Mouse (Mus musculus): ENCODE measurements around the gene Arpp21.

Arpp21 gene

DNA sequence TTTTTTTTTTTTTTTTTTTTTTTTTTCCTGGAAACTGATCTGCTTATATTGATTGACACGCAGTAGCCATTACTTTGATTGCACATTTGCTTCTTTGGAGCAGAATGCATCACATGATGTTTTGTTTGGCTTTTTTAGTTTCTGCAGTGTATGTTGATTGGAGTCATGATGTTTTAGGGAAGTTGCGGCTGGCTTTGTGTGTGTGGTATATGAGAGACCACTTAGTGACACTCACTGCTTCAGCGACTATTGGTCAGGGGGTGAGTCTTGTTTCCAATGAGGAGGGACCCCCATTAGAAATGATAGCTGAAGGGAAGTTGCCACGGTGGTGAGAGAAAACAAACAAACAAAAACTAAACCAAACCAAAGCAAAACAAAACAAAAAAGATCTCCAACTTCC is 55.7 kb downstream of the Arpp21 start:
- DNase-seq (ENCODE audit: low spot score in 2 of 2), result peak in 1 of 2 experiments; percentile 25

DNA sequence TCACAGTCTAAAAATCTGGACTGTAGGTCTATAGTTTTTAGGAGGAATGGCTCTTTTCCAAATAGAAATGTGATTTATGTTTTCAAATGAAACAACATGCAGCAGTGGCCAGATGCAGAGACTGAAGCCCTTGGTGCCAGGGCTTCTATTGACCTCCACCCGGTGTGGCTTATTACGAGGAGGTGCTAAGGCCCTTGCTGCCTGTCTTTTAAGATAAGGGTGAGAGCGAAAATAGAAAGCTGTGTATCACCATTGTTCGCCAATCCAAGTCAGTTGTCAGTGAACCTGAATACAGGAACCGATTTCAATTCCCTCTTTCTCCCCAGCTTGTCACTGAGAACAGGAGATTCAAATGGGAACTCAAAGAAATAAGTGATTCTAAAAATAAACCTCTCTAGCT is 57.3 kb downstream of the Arpp21 start:
- DNase-seq (ENCODE audit: low spot score in 2 of 2), result peak; percentile 20 to 33

DNA sequence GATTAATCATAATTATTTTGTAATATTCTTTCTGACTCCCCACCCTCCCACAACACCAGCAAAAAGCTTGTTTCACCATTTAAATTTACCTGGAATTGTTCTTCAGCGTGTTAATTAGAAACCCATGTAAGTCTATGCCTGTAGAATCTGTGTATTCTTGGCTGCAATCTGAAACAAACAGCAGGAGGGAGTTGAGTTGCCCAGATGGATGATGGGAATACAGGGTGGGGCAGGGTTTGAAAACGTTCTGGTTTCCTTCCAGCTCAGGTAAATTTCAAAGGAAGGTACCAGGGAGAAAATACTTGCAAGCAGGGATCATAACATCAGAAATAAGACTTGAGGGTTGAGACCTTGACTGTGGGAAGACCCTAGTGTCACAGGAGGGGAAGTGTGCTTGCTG is 58.2 kb downstream of the Arpp21 start:
- peak in 1 of 2 experiments; percentile 19 for DNase-seq (ENCODE audit: low spot score in 2 of 2)

DNA sequence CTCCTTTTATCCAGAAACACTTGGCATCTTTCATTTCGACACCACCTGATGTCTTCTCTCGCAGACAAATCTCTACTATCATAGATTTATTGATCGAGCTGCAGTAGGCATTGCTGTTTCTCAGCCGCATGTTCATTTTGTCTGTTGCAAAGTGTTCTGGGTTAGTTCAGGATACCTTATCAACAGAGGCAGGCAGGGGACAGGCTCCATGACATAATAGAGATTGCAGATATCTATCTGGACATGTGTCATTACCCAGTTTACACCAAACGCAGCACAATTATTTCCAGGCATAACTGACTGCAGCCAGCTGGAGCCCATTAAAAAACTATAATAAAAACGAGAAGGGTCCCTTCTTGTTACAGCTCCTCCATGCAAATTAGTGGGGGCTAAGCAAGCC is 59.4 kb downstream of the Arpp21 start:
- peak in 1 of 2 experiments; percentile 17 for DNase-seq (ENCODE audit: low spot score in 2 of 2)

DNA sequence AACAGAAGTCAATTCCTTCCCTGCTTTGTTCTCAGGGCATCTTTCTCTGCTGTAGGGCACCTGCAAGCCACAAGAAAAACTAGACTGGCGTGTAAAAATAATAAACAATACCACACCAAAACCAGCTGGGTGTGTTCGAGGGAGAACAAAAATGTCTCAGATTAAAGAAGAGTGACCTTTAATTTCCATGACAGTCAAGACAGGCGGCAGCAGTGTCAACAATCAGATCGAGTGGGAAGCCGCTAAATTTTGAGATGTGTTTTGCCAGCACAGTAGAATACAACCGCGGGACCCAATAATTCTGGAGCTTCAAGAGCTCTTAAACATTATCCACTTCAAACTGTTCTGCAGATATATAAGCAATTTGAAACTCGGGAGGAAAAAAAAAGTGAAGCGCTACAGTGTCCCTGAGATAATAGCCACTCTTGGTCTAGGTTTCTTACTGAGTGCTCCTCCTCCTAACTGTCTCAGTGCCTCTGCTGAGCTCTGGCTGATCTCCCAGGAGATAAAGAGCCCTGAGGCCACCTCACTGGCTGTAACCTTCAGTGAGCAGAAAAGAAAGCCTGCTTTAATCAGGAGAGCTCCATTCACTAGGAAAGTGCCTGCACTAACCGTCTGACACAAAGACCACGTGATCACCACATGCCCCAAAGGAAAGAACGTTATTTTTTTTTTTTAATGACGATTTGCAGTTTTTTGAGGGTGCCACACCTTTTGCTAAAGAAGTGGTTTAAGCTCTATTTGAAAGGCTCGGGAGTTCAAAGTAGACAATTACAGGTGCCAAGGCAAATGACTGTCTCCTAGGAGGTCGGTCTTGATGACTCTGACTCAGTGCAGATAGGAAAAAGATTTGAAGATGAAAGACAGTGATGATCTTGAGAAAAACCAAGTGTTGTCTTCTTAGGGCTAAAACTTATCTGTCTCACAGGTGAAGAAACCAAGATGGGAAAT is 61.1 kb downstream of the Arpp21 start:
- DNase-seq (ENCODE audit: low spot score in 2 of 2), result peak in 1 of 2 experiments; percentile 23

DNA sequence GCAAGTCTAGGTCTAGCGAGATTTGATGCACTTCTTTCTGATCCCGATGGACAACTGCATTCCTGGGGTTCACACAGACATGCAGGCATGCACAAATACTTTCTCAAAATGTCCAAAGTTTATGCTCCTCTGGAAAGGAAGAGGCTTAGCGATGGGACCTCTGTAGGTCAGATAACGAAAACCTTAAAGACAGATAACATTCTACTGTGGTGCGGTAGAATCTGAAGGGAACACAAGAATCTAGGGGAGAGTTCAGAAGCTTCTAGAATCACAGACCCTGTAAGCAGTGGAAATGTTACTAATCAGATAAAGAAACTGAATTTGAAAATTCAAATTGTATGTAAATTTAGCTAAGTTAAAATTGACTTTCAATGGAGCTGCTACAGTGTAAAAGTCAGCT is 62.0 kb downstream of the Arpp21 start:
- DNase-seq (ENCODE audit: low spot score in 2 of 2), result no peak

DNA sequence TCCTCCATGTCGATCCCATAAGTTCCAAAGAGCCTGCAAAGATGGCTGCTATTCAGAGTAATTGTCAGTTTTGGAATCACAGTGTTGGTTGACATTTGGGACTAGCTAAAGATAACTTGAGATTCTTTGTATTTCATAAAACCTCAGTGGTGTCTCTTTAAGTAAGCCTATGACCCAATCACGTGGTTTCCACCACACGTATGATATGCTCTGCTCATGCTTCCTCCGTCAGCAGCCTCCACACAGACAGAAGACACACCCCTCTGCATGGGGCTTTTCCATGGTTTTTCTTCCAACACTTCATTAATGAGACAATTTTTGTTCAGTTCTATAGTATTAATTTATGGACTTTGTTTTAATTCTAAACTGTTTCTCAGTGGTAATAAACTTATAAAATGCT is 71.1 kb downstream of the Arpp21 start:
- peak in 1 of 2 experiments; percentile 24 for DNase-seq (ENCODE audit: low spot score in 2 of 2)

DNA sequence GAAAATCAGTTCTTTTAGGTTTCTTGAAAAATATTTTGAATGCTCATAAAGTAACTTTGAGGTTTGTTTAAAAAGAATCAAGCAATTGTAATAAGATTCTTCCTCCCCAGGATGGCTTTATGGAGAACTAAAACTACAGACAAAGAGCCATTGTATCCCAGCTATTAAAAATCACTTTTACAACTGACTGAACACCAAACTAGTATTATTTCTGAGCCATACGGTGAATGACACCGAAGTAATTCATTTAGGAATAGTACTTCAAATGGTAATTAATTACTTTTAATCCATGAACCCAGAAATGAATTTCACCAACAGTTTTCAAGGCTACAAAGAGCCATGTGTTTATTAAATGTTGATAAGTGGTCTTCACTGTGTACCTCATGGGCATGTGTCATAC is 74.8 kb downstream of the Arpp21 start:
- no peak for DNase-seq (ENCODE audit: low spot score in 2 of 2)

DNA sequence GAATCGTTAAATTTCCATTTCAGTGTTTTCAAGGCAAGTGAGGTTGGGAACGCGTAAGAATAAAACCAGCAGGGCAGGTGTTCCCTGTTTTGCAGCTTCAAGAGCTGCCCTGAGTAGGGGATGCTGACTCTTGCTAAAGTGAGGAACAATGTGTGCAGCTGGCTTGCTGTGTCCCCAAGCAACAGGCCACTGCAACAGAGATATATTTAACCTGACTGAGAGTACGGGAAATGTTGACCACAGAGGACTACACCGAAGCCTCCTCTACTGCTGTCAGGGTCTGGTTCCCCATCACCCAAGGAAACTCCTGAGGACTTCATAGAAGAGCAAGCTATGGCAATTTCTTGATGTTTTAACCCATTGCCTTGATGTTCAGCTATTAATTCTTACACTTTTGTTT is 81.8 kb downstream of the Arpp21 start:
- DNase-seq (ENCODE audit: low spot score in 2 of 2), result no peak

DNA sequence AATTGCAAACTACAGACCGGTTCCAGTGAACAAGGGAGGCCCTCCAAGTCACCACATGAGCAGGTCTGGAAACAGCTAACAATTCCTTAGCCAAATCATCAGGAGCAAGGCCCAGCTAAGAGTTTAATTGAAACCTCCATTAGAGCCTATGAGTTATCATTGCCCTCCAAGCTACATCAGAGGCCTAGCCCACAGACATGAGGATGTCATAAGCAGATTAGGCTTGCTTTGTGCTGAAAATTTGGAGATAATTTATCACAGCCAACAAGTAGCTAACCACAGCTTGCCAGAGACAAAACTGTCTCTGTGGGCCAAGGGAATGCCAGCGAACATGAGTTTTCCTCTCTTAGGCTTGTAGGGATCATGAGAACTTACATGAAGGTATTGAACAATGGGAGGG is 83.0 kb downstream of the Arpp21 start:
- no peak for DNase-seq (ENCODE audit: low spot score in 2 of 2)

DNA sequence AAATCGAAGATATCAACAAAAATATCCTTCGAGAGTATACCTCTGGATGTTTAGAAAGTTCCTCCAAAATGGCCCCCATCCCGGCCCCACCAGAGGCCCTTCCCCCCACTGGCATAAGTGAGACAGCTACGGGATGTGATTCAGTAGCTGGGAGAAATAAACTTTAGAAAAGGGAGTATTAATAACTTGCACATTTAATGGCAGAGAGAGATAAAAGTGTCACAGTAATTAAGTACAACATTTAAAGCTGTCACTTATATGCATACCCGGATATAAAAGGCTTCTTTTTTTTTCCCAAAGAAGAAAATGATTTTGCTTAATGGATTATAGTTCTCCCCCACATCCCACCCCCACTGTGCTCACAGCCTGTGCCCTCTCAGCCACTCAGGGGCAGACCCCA is 84.6 kb downstream of the Arpp21 start:
- DNase-seq (ENCODE audit: low spot score in 2 of 2), result no peak

DNA sequence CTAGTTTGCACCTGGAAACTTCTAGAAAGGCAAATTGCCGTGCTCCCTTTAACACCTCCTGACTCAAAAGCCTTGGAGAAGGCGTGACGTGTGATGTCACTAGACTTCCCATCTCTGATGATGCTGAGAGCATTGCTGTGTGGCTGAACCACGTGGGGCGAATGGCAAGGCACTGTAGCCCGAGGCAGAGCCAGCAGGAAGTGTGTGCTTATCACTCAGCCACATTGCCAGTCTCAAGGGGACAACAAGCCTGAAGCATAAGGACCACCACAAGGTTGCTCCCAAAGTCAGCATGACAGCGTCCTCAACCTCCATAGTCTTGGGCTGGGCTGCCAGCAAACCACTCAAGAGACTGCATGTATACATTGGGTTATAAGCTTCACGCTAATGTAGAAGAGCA is 95.1 kb downstream of the Arpp21 start:
- DNase-seq (ENCODE audit: low spot score in 2 of 2), result peak in 1 of 2 experiments; percentile 27

DNA sequence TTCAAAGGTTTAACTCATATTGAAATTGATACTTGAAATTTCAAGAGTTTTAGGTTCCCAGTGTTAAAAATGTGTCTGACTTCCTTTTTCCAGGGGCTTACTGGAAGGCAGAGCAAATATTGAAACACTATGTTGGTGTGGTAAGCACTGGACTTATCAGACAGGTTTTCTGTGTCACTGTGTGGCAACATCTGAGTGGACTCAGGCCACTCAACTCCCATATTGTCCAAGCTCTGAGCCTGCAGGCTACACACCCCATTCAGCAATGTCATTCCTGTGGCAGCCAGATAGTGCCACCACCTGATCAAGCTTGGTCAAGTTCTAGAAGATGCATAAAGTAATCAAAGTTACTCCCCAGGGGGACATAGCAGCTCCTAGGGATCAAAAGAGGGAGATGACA is 97.9 kb downstream of the Arpp21 start:
- DNase-seq (ENCODE audit: low spot score in 2 of 2), result no peak

DNA sequence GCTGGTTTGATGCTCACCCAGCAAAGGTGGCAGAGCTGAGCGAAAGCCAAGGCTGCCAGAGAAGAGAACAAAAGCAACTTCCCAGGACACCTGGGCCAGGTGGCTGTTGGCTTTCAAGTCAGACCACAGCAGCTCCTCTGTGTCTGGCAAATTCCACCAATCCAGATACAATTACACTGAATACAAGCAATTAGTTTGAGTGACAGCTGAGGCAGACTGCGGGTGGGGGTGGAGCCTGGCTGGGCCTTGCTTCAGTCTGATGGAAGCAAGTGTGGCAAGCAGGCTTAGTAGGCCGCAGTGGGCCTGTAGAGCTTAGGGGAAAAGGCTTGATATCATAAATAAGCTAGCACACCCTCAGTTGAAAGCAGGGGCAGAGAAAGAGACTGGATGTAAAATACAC is 104.9 kb downstream of the Arpp21 start:
- peak; percentile 59 to 68 for DNase-seq (ENCODE audit: low spot score in 2 of 2)

DNA sequence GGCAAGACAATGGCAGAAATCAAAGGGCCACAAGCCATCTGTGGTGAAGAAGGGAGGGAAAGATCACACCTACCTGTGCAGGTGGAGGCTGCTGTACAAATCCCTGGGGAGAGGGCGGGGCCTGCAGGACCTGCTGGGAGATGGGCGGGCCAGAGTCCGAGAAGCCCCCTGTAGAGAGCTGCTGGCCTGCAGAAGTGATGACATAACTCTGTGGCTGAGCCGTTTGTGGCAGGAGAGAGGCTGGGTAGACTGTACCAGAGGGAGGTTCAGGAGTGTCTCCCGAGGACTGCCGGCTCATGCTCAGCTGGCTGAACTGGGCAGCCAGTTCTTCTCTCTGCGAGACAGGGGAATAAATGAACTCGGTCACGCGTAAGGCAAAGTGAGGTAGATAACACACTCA is 111.1 kb downstream of the Arpp21 start:
- peak in 1 of 2 experiments; percentile 27 for DNase-seq (ENCODE audit: low spot score in 2 of 2)

DNA sequence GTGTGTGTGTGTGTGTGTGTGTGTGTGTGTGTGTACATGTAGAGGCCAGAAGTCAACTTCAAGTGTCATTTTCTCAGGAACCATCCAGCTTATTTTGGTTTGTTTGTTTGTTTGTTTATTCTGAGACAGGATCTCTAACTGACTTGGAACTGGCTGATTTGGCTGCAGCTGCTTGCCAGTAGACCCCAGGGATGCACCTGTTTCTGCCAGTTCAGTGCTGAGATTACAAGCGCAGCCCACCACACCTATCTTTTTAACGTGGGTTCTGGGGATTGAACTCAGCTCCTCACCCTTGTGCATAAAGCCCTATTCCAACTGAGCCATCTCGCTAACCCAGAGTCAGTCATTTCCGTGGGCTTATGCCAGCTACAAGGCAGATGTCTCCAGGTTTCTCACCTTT is 111.6 kb downstream of the Arpp21 start:
- peak in 1 of 2 experiments; percentile 20 for DNase-seq (ENCODE audit: low spot score in 2 of 2)

DNA sequence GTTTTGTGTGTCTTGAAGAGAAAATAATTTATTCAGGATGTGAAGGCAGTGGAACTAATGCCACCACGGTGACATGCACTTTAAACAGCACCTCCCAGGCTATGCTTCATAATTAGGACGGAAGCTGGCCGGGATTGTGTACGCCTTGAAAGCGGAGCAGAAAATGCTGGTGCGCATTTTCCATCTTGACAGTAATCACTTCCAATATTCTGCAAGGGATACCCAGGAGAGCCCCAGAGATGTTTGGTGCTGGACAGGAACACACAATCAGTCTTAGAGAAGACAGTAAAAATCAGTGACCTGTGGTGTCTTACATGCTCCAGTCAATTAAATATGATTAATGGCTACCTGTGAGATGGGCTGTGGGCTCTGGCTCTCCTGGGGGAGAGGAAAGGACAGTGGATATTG is 112.3 kb downstream of the Arpp21 start:
- DNase-seq (ENCODE audit: low spot score in 2 of 2), result peak in 1 of 2 experiments; percentile 32

DNA sequence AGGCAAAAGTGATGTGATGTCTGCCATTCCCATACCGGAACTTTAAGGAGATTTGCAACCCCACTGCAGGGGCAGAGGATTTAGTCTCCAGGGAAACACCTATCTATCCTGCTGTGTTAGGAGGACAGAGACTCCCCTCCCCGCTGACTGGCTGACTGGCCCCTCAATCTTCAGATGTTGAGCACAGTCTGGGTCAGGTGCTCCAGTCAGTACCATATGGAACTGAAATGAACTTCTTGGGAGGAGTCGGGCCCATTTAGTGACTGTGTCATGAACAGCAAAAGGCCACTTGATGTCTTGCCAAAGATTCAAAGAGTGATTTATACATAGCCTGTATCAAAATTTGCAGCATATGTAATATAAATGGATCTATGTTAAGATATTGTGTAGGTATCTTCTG is 116.2 kb downstream of the Arpp21 start:
- DNase-seq (ENCODE audit: low spot score in 2 of 2), result no peak

DNA sequence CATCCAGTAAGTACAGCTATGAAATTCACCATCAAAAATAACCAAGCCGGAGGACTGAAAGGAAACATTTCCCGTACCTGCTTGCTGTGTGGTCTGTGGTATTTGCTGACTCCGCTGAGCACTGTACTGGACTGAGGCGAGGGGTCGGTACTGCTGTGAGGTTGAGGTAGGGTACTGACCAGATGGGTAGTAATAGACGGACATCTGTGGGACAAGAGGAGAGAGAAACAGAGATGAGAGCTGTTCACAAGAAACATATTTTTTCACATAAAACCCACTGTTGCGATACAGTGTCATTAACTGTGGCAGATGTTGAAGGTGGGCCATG is 116.7 kb downstream of the Arpp21 start:
- no peak for DNase-seq (ENCODE audit: low spot score in 2 of 2)

DNA sequence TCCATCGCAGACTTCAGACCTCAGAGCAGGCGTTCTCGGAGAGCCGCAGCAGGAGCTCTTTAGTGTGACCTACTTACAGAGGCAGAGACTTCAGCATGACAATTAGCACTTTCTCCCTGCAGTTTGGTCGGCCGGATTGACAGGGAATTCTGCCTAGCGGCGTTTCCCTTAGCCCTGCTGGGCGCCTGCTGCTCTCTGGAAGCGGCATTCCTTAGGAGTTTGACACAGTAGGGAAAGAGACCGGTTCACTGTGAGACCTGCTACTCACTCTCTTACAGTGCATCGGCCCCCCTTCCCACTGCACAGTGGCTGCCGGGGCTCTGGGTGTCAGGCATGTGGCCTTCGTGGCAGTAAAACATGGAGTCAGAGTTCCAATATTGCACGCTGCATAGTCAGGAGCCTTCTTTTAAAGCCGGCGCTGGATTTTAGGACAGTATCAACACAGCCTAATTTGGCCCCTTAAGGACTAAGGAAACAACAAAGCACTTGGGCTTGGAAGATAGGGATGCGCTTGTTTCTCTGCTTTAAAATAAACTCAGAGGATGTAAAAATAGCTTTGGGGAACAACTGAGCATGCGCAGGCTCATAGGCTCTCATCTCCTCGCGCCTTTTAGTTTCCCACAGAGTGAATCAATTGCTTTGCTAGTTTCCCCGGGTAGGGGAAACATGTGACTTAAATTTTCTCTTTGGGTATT is 117.2 kb downstream of the Arpp21 start:
- DNase-seq (ENCODE audit: low spot score in 2 of 2), result peak; percentile 73 to 82

DNA sequence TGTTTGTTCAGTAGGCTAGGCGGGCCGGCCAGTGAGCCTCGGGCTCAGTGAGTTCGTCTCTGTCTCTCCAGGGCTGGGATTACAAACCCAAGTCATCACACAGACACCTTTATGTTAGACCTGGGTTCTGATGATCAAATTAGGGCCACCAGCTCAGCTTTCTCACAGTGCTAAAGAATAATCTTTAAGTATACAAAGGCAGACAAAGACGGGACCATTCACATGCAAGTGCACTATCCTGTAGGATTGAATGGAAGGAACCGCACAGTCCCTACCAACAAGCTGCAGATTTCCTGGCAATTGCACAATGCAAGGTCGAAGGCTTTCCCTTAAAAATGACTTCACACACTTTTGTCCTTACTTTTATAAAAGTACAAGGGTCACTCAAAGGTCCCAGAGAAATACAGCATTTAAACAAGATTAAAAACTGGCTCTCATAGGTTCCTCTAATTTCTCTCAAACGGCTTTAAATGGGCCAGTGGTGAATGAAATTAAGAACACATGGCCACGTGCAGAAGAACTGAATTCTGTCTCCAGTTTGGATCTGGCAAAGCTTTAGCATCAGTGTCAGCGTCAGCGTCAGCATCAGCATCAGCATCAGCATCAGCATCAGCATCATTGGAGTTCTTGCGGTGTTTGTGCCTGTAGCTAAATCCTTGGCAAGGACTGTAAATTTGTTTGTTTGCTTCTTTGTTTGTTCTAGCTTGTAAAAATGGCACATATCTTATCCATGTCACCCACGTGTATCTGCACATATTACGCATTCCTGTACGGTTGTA is 117.9 kb downstream of the Arpp21 start:
- no peak for DNase-seq (ENCODE audit: low spot score in 2 of 2)

DNA sequence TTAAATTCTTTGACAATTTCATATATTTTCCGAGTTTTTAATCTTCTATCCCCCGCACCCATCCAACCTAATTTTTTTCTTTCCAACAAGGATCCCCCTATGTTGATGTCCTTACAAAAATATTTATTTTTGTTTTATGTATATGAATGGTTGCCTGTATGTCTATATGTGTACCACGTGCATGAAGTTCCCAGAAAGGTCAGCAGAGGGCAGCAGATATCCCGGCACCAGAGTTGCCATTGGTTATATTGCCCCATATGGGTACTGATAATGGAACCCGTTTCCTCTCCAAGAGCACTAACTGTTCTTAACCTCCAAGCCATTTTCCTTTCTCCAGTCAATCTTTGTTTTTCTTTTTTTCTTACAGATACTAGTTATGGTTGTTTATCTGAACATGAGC is 124.1 kb downstream of the Arpp21 start:
- no peak for DNase-seq (ENCODE audit: low spot score in 2 of 2)
